Mouse (Mus musculus): ENCODE results near the gene Rpa3.

Rpa3 gene

DNA sequence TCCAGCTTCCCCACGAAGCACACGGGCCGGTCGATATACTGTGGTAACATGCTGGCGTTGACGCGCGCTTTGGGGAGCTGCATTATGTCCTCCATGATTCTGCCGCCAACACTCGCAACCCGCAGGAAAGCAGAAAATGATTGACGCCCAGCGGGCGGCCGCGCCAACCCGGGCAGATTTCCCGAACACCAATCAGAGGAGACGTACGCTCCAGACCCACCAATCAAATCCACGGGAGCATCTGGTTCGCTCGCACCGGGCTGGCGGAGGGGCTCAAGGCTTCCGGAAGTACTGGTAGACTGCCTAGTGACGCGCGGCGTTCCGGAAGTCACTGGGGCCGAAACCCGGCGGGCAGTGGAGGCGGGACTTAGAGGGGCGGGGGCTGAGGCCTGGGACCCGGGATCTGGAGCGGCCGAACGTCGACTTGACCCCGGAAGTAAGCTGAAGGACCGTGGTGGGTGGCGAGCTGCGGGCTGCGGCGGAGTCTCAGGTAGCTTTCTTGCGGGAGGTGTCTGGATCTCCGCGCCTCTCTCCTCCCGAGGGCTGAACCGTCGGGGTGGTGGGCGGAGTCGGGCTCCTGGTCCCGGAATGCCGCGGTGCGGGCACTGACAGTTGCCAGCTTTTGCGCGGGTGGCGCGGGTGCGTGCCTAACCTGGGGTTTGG is at the start of gene Rpa3, which contains the start of the genes Umad1 and Gm45062:
Rpa3 (minus strand) TSS at position 170 of the 663 bp plus-strand sequence.
Umad1 (plus strand) TSS at position 285 of the 663 bp plus-strand sequence.
Gm45062 (plus strand) TSS at position 447 of the 663 bp plus-strand sequence.
- peak; percentile 95 for DNase-seq (ENCODE audit: extremely low spot score)

DNA sequence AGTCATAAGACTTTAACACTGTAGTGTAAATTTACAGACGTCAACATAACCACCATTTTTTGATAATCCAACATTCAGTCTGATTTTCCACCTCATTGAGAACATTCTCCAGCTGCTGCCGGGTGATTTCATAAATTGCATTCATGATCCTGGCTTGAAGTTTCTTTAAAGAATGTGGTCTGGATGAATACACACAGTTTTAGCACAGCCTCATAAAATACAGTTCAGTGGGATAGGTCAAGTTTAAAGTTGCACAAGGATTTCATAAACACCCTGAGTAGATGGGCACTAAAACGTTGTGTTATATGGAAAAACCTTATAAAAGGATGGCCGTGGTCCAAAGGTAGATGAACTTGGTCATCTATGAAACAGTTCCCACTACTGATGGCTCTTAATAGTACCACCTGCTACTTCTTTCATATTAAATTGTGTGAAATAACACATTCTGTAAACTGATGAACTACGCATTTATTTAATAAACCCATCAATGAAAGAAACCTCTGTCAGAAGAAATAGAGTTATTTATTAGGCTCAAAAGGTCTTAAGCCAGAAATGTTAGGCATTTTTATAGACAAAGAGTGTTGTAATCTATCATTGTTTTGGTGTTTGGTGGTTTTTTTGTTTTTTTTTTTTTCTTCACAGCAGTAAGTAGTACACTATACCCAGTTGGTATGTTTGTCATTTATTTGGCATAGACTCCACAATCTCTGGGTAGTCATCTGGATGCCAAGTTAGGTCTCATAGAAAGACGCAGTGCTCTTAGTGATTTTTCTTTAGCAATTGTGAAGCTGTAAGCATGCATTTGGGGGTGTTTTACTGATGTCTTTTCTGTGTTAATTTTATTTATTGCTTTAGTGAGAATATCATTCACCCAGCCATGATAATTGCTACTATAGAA is 49.2 kb upstream of the Rpa3 start:
- DNase-seq (ENCODE audit: extremely low spot score), result no peak

GRCm38 (mm10) chr6:8299066-8299863 is 40.3 kb upstream of the Rpa3 start:
- no peak for DNase-seq (ENCODE audit: extremely low spot score)

DNA sequence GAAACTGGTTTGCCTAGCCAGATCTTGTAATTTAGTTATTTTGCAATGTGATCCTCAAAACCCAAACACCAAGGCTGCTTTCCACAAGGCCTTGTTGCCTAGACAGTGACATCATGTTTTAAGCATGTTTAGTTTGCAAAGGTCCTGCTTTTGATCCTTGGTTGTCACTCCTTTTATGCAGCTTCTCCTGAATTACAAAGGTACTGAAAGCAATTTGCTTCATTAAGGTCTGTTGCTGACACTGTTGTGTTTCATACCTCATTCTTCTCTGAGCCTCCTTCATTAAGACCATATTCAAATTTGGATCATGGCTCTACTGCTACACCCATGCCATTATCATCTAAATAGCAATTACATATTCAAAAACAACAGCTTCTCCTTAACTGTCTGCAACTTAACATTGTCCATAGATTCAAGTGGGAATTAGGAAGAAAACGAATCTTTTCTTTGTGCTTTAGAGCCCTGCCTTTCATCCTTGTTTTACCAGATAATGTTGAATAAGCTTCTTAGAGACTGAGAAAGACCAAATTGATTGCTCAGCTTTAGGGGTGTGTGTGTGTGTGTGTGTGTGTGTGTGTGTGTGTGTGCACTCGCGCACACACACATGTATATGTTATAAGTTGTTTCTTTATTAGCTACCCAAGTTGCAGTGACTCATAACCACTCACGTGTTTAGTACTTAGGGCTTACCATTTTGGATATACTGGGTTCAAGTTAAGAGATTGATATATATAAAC is 35.2 kb upstream of the Rpa3 start:
- no peak for DNase-seq (ENCODE audit: extremely low spot score)

GRCm38 (mm10) chr6:8288755-8289580 is 30.0 kb upstream of the Rpa3 start:
- DNase-seq (ENCODE audit: extremely low spot score), result no peak

GRCm38 (mm10) chr6:8286146-8286545 is 27.2 kb upstream of the Rpa3 start:
- DNase-seq (ENCODE audit: extremely low spot score), result no peak

GRCm38 (mm10) chr6:8285401-8285960 is 26.5 kb upstream of the Rpa3 start:
- no peak for DNase-seq (ENCODE audit: extremely low spot score)

- no peak for DNase-seq (ENCODE audit: extremely low spot score)
Observed at GRCm38 (mm10) chr6:8283255-8283654, 24.3 kb upstream of the Rpa3 start.

- no peak for DNase-seq (ENCODE audit: extremely low spot score)
Observed at GRCm38 (mm10) chr6:8278426-8279002, 19.5 kb upstream of the Rpa3 start.

GRCm38 (mm10) chr6:8276431-8276830 is 17.5 kb upstream of the Rpa3 start:
- no peak for DNase-seq (ENCODE audit: extremely low spot score)

GRCm38 (mm10) chr6:8275098-8275497 is 16.1 kb upstream of the Rpa3 start:
- peak; percentile 10 for DNase-seq (ENCODE audit: extremely low spot score)

DNA sequence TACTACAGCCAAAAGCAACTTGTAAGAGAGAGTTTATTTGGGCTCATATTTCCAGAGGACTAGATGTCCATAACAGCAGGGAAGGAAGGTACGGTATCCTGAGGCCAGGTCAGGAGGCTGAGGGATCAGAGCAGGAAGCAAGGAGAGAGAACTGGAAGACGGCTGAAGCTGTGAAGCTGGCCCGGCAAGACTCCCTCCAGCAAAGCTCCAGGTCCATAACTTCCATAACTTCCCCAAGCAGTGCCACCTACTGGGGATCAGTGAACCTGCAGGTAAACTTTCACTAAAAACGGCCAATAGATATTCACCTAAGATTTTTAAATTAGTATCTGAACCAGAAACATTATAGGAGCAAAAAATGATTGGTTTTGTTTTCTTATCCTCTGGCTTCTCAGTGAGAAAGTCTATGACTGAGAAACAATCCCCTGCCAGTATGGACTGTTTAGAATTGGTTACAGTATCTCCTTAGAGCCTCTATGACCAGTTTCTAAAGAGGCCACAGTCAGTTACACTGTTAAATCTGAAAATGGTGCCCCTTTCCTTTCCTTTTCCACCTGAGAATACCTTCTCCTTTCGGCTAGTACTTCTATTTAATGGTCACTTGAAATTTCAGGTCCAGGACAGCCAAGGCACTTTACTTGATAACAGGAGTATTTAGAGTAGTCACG is 15.5 kb upstream of the Rpa3 start:
- DNase-seq (ENCODE audit: extremely low spot score), result peak; percentile 52

DNA sequence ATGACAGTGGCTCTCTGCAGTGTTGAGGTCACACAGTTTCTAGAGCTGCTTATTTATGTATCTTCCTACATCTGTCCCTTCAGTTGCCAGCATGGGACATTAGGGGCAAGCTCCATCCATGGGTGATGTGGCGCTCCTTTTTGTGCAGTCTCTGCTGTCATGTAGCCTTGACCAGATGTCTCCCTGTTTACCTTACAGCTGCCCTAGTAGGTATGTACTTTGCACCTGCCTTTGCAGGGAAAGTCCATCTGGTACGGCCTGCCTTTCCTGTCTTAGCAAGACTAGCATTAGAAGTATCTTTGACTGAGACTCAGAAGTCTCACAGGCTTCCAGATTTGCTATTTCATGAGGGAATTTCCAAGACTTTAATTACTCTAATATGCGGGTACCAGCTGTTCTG is 12.1 kb upstream of the Rpa3 start:
- DNase-seq (ENCODE audit: extremely low spot score), result no peak

DNA sequence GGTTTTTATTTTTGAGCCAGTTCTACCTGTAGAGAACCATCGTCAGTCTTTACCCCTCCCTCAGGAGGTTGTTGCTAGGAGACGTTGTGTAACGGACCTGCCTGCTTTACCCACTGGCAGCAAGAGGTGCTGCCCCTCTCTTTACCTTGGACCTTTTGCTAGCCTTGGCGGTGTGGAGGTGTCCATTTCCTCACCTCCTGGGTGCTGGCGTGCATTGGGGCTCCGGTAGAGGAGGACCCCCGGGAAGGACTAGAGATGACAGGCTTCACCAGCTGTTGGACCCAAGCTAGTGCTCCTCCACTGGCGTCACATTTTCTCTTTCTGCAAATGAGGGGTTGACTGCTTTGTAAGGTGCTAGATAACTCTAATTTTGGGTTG is 683 bp upstream of the Rpa3 start:
- DNase-seq (ENCODE audit: extremely low spot score), result no peak

- DNase-seq (ENCODE audit: extremely low spot score), result no peak
Observed at GRCm38 (mm10) chr6:8258316-8258715, 657 bp downstream of the Rpa3 start.

- DNase-seq (ENCODE audit: extremely low spot score), result no peak
Observed at GRCm38 (mm10) chr6:8228596-8228995, 30.4 kb downstream of the Rpa3 start.

DNA sequence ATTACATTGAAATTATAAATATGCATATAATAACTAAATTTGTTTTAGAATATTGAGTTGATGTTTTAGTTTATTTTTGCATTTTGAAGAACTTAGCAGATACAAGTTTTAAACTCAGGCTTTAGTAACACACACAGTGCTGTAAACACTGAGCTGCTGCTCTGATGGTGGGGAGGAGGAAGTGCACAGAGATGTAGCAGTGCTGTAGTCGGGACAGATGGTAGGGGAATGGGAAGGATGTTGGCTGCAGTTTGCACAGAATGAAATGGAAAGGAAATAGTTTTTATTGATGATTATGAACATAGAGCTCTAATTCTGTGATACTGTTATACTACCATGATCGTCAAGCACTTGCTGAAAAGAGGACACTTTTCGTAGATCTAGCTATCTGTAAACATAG is 31.9 kb downstream of the Rpa3 start:
- DNase-seq (ENCODE audit: extremely low spot score), result no peak

DNA sequence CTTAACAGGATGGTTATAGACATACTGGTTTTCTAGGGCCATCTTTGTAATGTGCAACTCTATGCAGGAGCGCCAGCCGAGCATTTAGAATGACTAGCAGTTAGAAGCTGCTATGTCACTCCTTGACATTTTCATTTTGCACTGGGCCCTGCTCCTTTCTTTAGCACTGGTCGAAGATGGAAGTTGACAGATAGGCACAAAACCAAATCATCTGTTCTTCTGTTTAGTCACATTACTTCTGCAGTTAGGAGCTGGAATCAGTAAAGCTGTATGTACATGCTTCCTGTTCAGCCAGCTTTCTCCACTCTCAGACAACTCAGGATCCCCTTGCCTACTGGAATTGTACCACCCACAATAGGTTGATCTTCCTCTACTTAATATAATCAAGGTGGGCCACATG is 48.3 kb downstream of the Rpa3 start:
- DNase-seq (ENCODE audit: extremely low spot score), result no peak

- no peak for DNase-seq (ENCODE audit: extremely low spot score)
Observed at GRCm38 (mm10) chr6:8209866-8210186, 49.1 kb downstream of the Rpa3 start.

Measured in embryo, embryonic 9.5 days (tissue).